Mouse (Mus musculus): ENCODE results near the gene Nsrp1. TPM values are rescaled to one million over a fixed set of nuclear protein-coding genes. Genes with fewer than 3 reads are reported as not detected.

Nsrp1 gene
- polyA plus RNA-seq, 1 experiment: 11.5 TPM

GRCm38 (mm10) chr11:77063406-77063805 is 14.8 kb downstream of the Nsrp1 start:
- no peak for DNase-seq (ENCODE audit: extremely low spot score in 1 of 2, low spot score in 1 of 2)

GRCm38 (mm10) chr11:77061951-77062350 is 16.3 kb downstream of the Nsrp1 start:
- DNase-seq (ENCODE audit: extremely low spot score in 1 of 2, low spot score in 1 of 2): no peak

GRCm38 (mm10) chr11:77042816-77043215 is 35.4 kb downstream of the Nsrp1 start:
- no peak for DNase-seq (ENCODE audit: extremely low spot score in 1 of 2, low spot score in 1 of 2)

- no peak for DNase-seq (ENCODE audit: extremely low spot score in 1 of 2, low spot score in 1 of 2)
Measured at GRCm38 (mm10) chr11:77041891-77042290, 36.3 kb downstream of the Nsrp1 start.

GRCm38 (mm10) chr11:77031151-77031934 is 46.9 kb downstream of the Nsrp1 start:
- DNase-seq (ENCODE audit: extremely low spot score in 1 of 2, low spot score in 1 of 2): no peak

GRCm38 (mm10) chr11:77028157-77028556 is 50.1 kb downstream of the Nsrp1 start:
- no peak for DNase-seq (ENCODE audit: extremely low spot score in 1 of 2, low spot score in 1 of 2)

- no peak for DNase-seq (ENCODE audit: extremely low spot score in 1 of 2, low spot score in 1 of 2)
Measured at GRCm38 (mm10) chr11:77026559-77026958, 51.7 kb downstream of the Nsrp1 start.

- DNase-seq (ENCODE audit: extremely low spot score in 1 of 2, low spot score in 1 of 2): no peak
Measured at GRCm38 (mm10) chr11:77021749-77022396, 56.4 kb downstream of the Nsrp1 start.

- no peak for DNase-seq (ENCODE audit: extremely low spot score in 1 of 2, low spot score in 1 of 2)
Measured at GRCm38 (mm10) chr11:77019539-77019938, 58.7 kb downstream of the Nsrp1 start.

- no peak for DNase-seq (ENCODE audit: extremely low spot score in 1 of 2, low spot score in 1 of 2)
Measured at GRCm38 (mm10) chr11:77018046-77018445, 60.2 kb downstream of the Nsrp1 start.

GRCm38 (mm10) chr11:77010762-77011475 is 67.3 kb downstream of the Nsrp1 start:
- no peak for DNase-seq (ENCODE audit: extremely low spot score in 1 of 2, low spot score in 1 of 2)

- no peak for DNase-seq (ENCODE audit: extremely low spot score in 1 of 2, low spot score in 1 of 2)
Measured at GRCm38 (mm10) chr11:77009069-77010025, 68.9 kb downstream of the Nsrp1 start.

GRCm38 (mm10) chr11:77006616-77007015 is 71.6 kb downstream of the Nsrp1 start:
- no peak for DNase-seq (ENCODE audit: extremely low spot score in 1 of 2, low spot score in 1 of 2)

GRCm38 (mm10) chr11:77005881-77006280 is 72.4 kb downstream of the Nsrp1 start:
- no peak for DNase-seq (ENCODE audit: extremely low spot score in 1 of 2, low spot score in 1 of 2)

- DNase-seq (ENCODE audit: extremely low spot score in 1 of 2, low spot score in 1 of 2): no peak
Measured at GRCm38 (mm10) chr11:77002361-77002760, 75.9 kb downstream of the Nsrp1 start.

GRCm38 (mm10) chr11:77000741-77001140 is 77.5 kb downstream of the Nsrp1 start:
- DNase-seq (ENCODE audit: extremely low spot score in 1 of 2, low spot score in 1 of 2): no peak

GRCm38 (mm10) chr11:76998705-76999226 is 79.5 kb downstream of the Nsrp1 start:
- DNase-seq (ENCODE audit: extremely low spot score in 1 of 2, low spot score in 1 of 2): peak in 1 of 2 experiments; percentile 38

GRCm38 (mm10) chr11:76997916-76998704 is 80.1 kb downstream of the Nsrp1 start, which contains the start of gene Slc6a4:
TSS of gene Slc6a4 (plus strand) at chr11:76998603.
- no peak for DNase-seq (ENCODE audit: extremely low spot score in 1 of 2, low spot score in 1 of 2)

- peak in 1 of 2 experiments; percentile 70 for DNase-seq (ENCODE audit: extremely low spot score in 1 of 2, low spot score in 1 of 2)
Measured at GRCm38 (mm10) chr11:76997305-76997704, 80.9 kb downstream of the Nsrp1 start.
